Mouse (Mus musculus): ENCODE measurements around the gene Slc25a13. TPM values are rescaled to one million over a fixed set of nuclear protein-coding genes. Genes with fewer than 3 reads are reported as not detected.

Gene Slc25a13
- 3.3 TPM for total RNA-seq (2023)

DNA sequence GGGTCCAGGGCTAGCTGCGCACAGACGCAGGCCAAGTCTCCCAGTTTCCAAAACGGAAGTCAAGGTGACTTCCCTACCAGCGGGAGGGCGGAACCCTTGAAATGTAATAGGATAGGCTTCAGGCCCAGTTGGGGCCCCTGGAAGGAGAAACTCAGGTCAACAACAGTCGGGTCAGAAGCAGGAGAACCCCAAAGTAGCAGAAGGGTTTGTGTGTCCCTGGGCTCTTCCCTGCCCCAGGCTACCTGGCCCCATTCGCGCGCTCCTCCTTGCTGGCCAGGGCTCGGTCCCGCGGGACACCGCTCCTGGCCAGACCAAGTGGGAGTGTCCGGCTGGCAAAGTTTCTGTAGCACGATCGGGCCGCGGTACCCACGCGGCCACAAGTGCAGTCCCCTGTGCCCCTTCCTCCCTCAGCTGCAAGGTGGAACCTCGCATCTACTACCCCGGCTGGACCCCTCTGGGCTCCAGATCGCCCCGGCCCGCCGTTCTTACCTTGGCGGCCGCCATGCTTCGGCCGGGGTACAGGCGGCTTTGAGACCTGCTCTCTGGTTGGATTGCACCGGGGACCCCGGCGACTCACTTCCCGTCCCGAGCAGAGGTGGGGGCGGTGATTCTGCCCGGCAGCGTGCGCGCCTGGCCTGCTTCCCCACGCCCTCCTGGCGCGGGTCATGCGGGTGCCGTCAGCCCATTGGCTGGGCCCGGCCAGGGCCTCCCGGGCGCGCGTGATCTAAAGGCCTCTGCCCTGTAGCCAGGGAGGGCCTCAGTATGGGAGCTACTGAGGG is at the start of gene Slc25a13:
Gene Slc25a13, minus strand, starts transcription at position 667 of the 779 bp plus-strand sequence.

Data from CD4-positive naive resting alpha-beta T cell, adult 57 days (primary cell).